Mouse (Mus musculus) gastrocnemius, postnatal 10 days (tissue): ENCODE measurements around the gene Smtnl2. TPM values are rescaled to one million over a fixed set of nuclear protein-coding genes. Genes with fewer than 3 reads are reported as not detected.
A peak's percentile ranks its signal among the peaks of the same experiment; 100 is the strongest.

Experiments
- DNase-seq: peaks from one replicate; pipeline ENCODE4 v3.0.0; 2021; ENCODE audit warnings: mixed read lengths
- total RNA-seq, 2 experiments: library from RNA; stranded (reverse); gene quantifications; 2 replicates each; pipeline ENCODE4 v1.2.3; 2021

Smtnl2 gene
- total RNA-seq, 2 experiments from 2014 or later, result 145 to 153 TPM

DNA sequence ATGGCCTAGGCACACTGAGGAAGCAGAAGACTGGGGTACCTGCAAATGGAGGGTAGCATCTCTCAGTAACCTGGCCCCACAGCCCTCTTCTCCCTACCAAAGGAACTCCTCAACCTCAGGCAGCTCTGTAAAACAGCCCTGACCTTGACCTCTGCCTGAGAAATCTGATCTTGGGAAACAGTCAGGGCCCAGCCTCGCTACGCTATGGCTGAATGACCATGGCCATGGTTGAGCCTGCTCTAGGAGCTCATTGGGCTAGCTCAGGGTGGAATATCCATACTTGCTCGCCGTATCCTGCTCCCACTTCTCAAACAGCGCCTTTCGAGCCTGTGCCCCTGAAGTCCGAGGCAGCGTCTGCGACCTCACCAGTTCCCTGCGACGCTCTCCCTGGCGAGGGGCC, 10.4 kb downstream of the Smtnl2 start:
- no peak for DNase-seq

GRCm38 (mm10) chr11:72397811-72398525, 13.5 kb downstream of the Smtnl2 start:
- no peak for DNase-seq

GRCm38 (mm10) chr11:72397072-72397471, 14.4 kb downstream of the Smtnl2 start:
- DNase-seq, result peak; percentile 85

GRCm38 (mm10) chr11:72396621-72397020, 14.9 kb downstream of the Smtnl2 start:
- DNase-seq, result no peak

DNA sequence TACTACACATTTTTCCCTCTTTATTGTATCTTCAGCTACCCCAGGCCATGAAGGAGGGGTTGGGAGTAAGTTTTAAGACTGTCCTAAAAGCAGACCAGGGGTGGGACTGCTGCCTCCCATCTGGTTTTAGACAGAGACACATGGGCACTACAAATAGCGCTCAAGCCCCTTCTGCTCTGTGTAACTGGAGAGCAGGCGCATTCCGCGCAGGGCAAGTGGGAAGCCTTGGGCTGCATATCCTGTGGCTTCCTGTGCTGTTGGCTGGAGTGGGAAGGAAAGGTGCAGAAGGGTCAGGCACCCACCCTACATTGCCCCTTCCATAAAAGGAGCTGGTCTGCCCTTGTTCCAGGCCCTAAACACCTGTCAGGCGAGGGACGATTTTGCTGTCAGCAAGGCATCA, 15.9 kb downstream of the Smtnl2 start:
- no peak for DNase-seq

DNA sequence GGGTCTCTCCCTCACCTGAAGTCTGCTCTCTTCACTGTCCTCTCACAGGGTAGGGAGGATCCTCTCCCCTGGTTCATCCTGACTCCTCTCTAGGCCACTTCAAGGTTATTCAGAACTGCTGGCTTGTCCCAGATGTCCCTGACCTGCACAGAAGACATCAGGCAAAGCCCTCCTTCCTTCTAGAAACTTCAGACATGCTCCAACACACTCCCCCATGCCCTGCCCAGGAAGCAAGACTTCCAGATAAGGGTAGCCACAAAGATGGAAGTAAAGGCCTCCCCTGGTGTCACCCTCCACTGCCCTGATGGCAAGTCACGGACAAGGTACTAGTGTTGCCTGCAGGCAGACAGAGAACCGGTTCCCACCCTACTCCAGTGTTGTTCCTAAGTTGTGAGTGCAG, 16.8 kb downstream of the Smtnl2 start:
- DNase-seq, result no peak

DNA sequence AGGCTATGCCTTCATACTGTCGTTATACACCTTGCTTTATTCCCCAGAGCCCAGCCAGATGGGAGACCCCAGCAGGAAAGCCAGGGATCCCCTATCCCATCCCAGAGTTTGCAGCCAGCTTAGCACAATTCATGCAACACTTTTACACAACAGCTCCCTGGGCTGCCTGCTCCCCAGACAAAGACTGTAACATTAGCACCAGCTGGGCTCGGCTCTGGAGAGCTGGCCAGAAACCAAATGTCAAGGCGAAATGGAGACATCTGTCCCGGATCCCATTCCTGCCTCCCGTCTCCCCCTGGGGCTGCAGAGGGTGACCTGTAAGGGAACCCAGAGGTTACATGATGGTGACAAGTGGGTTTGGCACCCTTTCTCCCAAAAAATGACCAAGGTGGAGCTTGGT, 17.8 kb downstream of the Smtnl2 start:
- peak; percentile 52 for DNase-seq

DNA sequence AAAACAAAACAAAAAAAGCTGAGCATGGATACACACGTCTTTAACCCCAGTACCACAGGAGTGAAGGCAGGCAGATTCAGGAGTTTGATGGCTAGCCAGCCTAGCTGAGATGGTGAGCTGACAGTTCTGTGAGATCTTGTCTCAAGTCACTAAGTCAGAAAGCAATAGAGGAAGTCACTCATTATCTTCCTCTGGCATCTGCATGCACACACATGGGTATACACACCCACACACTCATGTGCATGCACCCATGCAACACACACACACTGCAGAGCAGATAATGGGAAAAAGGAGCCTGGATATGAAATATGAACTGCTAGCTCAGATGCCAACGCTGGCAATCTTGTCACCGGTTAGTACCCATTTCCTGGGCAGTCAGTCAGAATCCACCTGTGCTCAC, 18.3 kb downstream of the Smtnl2 start:
- no peak for DNase-seq

DNA sequence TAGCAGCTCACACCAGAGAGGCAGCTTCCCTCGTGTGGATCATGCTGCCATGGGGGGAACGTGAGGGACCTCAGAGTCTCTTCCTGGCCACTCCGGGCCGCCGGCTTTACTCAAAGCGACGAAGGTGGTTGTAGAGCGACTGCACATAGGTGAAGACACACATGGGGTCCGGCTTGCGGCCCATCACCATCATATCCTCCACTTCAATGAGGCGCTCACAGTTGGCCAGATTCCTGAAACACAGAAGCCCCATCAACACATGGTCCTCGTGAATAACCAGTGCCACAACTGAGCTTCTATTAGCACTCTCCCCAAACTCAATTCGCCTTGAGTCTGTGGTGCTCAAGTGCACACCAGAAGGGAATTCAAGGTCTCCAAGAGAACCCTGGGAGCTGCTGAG, 20.3 kb downstream of the Smtnl2 start:
- no peak for DNase-seq

- DNase-seq, result no peak
Observed at GRCm38 (mm10) chr11:72389407-72390142, 21.9 kb downstream of the Smtnl2 start.

DNA sequence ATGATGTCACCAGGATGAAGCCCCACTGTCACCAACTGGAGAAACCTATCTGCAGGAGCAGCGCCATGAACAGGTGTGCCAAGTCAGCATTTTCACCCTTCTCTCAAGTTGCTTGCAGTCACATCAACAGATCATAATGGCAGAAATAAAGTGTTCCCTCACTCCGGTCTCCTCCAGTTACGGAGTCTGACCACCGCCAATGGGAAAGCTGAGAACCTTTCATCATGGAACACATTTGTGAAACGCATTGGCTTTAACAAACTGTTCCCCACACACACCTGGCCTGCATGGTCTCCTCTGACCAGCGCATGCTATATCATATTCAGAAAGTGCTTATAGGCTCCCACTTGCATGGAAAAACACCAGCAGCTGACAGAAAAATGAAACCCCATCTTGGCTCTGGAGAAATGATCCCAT, 23.4 kb downstream of the Smtnl2 start:
- DNase-seq, result no peak

GRCm38 (mm10) chr11:72379351-72379750, 32.2 kb downstream of the Smtnl2 start:
- DNase-seq, result no peak

GRCm38 (mm10) chr11:72378222-72378621, 33.3 kb downstream of the Smtnl2 start:
- DNase-seq, result no peak

GRCm38 (mm10) chr11:72376562-72376961, 35.0 kb downstream of the Smtnl2 start:
- DNase-seq, result no peak

DNA sequence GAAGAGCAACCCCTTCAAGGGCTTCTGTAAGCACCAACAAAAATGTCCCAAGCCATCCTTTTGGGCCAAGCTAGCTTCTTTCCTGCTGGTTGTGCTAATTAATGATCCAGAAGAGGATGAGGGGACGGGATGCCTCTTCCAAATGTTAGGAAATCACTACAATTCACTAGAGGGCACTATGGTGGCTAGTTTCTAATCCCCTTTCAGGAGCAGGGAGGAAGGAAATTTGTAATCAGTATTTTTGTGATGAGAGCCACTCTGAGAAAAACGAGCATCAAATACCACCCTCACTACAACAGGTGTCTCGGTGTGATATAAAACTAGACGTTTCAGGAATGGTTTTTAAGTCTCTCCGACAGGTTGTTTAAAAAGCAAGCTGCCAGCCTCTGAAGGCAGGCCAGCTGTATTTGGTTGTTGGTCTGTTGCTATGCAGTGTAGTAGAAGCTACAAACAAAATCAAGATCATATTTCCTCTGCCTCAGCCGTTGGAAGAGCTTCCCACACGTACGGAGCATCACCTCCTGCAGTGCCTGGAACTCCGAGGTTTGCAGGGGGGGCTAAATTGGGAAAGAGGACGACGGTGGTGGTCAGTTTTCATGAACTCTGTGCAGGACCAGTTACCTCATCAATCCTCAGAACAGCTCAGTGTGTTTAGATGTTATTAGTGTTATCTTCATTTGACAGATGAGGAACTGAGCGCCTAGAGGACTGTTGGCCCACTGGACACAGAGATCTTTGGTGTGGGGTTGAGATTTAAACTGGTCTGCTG, 41.4 kb downstream of the Smtnl2 start:
- DNase-seq, result no peak

- DNase-seq, result no peak
Observed at GRCm38 (mm10) chr11:72367934-72368674, 43.4 kb downstream of the Smtnl2 start.

GRCm38 (mm10) chr11:72366126-72366525, 45.4 kb downstream of the Smtnl2 start:
- no peak for DNase-seq

- DNase-seq, result no peak
Observed at GRCm38 (mm10) chr11:72364526-72364925, 47.0 kb downstream of the Smtnl2 start.

DNA sequence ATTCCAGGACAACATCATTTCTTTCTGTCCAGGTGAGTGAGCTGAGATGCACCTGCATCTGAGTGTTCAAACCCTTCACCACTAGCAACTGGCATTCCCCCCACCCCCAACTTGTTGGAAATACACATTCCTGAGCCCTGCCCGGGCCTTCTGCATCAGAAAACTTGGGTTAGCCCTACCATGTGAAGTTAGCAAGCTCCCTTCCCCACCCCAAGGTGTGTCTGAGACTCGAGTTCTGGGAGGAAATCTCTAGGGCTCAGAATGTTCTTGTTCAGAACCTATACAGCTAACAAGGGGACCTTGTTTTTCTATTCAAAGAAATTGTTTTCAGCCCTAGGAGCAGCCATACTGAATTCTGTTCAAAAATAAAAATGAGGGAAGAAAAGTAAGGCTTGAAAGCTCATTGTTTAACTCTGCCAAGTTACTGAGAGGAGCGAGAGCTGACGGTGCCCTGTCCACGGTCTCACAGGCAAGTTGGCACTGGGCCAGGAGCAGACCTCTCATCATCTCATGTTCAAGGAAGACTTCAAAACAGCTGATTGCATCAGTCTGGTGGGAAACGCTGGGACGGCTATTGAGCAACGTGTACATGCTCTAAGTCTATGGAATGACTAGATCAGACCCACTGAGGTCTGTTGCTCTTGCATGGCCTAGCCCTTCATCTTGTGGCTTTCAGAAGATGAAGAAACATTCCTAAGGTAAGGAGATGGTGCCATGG, 47.8 kb downstream of the Smtnl2 start:
- peak; percentile 25 for DNase-seq

DNA sequence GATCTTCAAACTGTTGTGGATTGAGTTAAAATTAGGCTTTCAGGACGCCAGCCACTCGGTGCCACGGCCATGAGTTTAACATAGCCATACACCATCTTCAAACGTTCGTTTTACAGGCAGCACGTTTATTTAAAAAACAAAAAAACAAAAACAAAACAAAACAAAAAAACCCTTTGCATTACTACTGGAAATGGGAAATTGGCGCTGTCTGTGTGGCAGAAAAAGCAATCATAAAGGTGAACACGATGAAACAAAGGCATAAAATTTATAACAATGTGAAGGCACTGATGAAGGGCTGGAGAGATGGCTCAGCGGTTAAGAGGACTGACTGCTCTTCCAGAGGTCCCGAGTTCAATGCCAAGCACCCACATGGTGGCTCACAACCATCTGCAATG, 49.2 kb downstream of the Smtnl2 start, which contains the start of gene Tekt1:
Gene Tekt1, minus strand, starts transcription at position 96 of the 395 bp plus-strand sequence.
- no peak for DNase-seq
